Mouse (Mus musculus): ENCODE data around the gene C1qtnf2. TPM values are rescaled to one million over a fixed set of nuclear protein-coding genes. Genes with fewer than 3 reads are reported as not detected.
A peak's percentile ranks its signal among the peaks of the same experiment; 100 is the strongest.

The C1qtnf2 gene
- total RNA-seq, 2 experiments from 2014 or later = 1.0 to 1.9 TPM

DNA sequence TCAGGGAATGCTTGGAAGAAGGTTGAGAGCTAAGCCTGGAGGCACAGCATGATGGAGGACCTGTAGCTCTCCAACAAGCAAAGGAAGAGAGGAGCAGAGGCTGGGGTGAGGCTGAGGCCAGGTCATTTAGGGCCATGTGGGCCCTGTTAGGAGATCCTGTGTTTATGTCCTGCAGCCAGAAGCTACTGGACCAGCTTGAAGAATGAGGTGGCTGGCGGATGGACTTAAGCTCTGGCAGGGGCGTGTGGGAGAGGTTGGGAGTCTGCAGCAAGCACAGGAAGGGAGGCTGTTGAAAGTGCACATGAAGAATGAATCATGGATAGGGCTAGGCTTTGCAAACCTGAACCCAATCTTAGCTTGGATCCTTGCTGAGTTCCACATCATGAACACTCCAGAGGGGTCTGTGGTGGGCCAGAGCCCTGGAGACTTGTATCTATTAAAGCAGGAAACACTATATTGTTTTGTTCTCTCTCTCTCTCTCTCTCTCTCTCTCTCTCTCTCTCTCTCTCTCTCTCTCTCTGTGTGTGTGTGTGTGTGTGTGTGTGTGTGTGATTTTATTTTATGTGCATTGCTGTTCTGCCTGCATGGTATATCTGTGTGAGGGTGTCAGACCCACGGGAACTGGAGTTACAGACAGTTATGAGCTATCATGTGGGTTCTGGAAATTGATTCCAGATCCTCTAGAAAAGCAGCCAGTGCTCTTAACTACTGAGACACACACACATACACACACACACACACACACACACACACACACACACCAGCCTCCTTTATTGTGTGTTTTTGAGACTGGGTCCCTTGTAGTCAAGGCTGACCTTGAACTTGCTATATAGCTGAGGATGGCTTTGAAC is 7.8 kb downstream of the C1qtnf2 start:
- no peak for DNase-seq (ENCODE audit: extremely low spot score in 1 of 2, low spot score in 1 of 2)

DNA sequence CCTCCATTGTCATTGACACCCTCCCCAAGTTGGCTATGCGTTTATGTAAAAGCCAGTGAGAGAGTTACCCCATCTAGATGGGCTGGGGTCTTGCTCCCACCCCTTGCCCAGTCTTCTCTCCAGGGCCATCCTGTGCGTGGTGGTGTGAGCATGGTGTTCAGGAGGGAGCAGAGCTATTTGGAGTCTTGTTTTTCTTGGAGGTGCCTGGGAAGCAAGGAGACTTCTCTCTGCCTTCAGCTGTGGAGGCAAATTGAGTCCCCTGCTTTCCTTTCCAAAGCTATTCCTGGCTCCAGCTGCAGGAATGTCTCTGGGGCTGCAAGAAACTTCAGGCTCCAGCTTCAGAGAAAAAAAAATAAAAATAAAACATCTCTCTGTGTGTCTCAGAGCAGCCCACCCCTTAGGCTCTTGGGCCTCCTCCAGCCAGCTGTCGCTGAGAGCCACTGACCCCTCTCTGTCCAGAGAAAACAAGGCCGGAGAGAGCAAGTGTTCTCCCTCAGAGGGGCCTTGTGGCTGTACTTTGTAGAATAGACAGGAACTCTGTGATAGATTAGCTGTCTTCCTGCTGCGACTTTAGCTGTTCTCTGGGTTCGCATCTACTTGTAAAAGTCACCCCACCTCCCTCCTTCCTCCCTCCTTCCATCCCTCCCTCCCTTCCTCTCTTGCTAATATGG is 9.2 kb downstream of the C1qtnf2 start:
- no peak for DNase-seq (ENCODE audit: extremely low spot score in 1 of 2, low spot score in 1 of 2)

DNA sequence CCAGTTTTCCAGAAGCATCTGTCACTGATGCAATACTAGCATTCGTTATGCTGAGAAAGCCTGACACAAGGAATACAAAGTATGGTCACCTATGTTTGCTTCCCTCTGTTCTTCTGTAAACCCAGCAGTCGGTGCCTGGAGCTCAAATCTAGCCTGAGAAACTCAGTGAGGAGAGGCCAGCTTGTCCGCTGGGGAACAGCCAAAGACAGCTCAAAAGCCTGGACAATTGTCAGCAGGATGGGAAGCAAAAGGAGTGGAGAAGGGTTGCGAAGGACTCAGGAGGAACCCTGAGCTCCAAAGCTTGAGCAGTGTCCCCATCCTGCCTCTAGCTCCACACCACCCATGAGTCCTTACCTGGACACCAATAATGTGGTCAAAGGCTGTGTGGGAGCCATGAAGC is 10.0 kb downstream of the C1qtnf2 start:
- no peak for DNase-seq (ENCODE audit: extremely low spot score in 1 of 2, low spot score in 1 of 2)

DNA sequence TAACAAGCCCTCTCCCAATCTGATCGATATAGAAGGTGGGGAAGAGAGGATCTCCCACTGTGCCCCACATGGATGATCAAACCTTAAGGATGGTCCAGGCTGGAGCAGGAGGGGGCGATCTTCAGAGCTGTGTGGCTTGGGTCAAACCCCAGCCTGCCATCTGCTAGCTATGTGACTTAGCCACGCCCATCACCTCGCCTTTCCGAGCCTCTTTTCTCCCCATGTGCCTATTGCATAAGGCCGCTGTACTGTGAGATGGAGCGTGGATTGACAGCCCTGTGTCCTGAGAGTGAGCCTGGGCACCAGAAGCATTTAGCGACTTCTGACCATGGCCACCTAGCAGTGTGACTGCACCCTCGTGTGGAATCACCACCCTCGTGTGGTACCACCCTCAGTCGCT is 10.6 kb downstream of the C1qtnf2 start:
- DNase-seq (ENCODE audit: extremely low spot score in 1 of 2, low spot score in 1 of 2) = no peak

DNA sequence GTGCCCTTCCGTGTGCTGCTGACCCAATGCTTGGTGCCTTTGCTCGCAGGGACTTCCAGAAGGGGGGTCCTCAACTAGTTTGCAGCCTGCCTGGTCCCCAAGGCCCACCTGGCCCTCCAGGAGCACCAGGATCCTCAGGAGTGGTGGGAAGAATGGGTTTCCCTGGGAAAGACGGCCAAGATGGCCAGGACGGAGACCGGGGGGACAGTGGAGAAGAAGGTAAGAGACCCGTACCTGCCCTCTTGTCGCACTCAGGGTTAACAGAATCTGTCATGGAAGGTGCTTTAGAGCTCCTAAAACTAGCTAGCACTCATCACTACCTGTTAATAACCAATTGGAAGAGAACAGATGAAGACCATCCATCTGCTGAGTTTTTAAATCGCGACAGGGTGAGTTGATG is 11.8 kb downstream of the C1qtnf2 start:
- DNase-seq (ENCODE audit: extremely low spot score in 1 of 2, low spot score in 1 of 2) = no peak

DNA sequence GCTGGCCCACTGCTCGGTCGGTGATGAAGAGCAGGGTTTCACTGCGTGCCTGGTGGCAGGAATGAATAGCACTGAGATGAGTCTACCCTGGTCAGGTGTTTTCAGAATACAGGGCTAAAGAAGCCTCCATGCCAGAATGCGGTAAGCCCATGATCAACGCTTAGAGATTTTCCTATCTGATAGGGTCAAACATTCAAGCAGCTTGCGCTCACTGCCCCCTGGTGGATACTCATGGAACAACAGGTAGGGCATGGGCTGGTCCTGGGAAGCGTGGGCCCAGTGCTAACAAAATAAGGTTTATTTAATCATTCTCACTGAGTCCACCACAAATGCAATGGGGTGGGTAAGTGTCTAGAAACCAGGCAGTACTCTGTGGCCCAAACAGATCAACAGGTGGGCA is 18.6 kb downstream of the C1qtnf2 start:
- DNase-seq (ENCODE audit: extremely low spot score in 1 of 2, low spot score in 1 of 2) = peak; percentile 67 to 91

DNA sequence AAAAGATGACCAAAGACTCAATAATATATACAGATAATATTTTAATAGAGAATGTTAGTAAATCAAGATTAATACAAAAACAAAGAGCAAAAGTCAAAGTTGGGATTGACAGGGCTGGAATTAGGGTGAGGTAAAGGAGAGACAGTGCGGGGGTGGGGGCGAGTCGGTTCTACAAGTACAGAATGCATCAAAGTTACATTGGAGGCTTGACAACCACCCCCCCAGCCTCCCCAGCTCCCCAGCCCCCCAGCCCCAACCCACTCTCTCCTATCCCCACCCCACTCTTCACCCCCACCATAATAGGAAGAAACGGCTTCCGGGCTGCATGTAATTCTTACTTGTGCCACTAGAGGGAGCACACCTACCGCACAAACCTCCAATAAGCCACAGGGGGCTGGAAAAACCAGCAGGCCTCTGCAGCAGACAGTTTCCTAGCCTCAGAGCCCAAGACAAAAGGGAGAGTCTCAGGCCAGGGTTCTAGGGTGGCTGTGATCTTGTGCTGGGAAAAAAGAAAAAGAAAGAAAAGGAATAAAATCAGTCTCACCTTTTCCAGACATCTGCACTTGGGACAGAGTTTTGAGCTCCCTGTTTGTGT is 19.8 kb downstream of the C1qtnf2 start:
- peak; percentile 71 to 85 for DNase-seq (ENCODE audit: extremely low spot score in 1 of 2, low spot score in 1 of 2)

DNA sequence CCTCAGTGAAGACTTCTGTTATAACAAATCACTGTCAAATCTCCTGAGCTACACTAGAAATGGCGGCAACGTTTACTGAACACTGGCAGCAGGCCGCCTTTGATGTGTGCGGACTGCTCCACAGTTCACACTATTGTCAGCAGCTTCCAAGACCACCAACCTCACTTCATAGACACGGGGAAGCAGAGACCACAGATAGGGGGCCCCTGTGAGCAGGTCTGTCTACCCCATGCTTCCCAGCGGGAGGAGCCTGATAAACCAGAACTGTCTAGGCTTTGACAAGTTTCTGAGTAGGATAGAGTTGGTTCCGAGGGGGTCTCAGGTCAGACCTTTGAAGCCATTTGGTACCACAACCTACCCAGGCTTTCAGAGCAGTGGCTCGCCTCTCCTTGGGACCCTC is 21.0 kb downstream of the C1qtnf2 start:
- no peak for DNase-seq (ENCODE audit: extremely low spot score in 1 of 2, low spot score in 1 of 2)

DNA sequence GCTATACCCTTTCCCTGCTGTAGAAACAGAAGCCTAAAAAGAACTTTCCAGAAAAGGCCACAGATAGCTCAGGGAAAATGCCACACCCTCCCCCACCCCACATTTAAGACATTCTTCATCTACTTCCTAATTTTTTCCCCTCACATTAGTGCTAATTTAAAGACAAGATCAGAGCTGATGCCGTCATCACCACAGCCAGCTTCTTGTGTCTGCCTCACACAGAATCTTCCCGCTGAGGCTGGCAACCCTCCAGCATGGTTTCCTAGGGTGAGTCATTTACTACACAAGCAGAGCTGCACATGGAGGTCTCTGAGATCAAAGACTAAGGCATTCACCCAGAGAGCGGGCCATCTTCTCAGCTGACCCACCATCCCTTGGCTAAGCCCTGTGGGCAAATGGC is 21.5 kb downstream of the C1qtnf2 start:
- peak in 1 of 2 experiments; percentile 35 for DNase-seq (ENCODE audit: extremely low spot score in 1 of 2, low spot score in 1 of 2)

DNA sequence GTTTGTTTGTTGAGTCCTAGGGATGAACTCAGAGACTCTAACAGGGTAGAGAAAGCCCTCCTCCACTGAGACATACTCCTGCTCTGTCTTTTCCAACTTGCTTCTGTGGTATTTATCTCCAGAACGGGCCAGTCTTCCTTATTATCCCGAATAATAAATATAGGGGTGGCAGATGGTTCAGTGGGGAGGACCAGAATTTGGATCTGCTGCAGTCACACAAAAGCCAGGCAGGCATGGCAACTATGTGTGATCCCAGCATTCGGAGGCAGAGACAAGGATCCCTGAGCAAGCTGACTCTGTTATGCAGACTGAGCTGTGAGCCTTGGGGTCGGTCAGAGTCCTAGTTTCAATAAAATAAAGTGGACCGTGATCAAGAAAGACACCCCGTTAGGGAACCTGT is 27.2 kb downstream of the C1qtnf2 start:
- DNase-seq (ENCODE audit: extremely low spot score in 1 of 2, low spot score in 1 of 2) = no peak

DNA sequence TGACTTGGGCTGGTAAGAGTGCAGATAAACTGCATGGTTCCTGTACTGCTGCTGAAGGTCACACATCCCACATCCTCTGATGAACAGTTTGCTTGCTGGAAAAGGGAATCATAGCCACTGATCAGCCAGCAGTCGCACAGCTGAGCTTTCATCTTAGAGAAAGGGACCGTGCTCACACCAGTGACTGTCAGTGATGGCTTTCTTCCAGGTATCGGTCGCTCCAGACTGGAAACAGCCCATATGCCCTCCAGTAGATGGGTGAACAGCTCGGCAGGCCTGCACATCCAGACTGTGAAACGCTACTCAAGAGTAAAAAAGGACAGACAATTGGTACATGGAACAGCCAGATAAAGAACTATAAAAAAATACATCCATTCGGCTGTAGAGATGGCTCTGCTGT is 31.1 kb downstream of the C1qtnf2 start:
- DNase-seq (ENCODE audit: extremely low spot score in 1 of 2, low spot score in 1 of 2) = no peak

DNA sequence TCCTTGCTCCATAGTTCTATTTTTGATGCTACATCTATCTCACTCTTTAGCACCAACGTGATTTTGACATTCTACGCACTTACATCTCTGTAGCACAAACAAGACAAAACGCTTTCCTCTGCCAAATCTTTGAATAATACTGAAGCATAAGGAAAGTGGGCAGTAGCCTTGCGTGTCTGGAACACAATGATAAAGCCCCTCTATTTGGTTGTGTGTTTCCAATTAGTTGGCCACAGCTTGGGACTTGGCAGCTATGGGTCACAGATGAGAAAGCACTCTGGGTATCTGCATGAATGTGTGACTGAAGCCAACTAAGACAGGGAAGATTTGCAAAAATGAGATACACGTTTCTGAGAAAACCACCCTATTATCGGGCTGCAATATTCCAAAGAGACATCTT is 33.9 kb downstream of the C1qtnf2 start:
- no peak for DNase-seq (ENCODE audit: extremely low spot score in 1 of 2, low spot score in 1 of 2)

DNA sequence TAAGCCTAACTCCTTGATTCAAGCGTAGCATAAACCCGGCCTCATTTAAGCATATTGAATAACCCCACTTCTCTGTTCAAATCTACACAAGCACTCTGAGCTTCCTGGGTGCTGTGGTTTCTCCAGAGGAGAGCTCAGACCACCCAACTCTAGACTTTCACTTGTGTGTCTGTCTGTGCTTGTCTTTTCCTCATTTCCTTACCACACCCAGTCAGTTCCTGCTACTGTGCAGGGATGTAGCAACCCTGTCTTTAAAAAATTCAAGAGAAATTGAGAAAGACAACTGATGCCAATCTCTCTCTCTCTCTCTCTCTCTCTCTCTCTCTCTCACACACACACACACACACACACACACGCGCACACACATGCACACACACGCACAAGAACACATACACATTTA is 35.8 kb downstream of the C1qtnf2 start:
- DNase-seq (ENCODE audit: extremely low spot score in 1 of 2, low spot score in 1 of 2) = no peak

DNA sequence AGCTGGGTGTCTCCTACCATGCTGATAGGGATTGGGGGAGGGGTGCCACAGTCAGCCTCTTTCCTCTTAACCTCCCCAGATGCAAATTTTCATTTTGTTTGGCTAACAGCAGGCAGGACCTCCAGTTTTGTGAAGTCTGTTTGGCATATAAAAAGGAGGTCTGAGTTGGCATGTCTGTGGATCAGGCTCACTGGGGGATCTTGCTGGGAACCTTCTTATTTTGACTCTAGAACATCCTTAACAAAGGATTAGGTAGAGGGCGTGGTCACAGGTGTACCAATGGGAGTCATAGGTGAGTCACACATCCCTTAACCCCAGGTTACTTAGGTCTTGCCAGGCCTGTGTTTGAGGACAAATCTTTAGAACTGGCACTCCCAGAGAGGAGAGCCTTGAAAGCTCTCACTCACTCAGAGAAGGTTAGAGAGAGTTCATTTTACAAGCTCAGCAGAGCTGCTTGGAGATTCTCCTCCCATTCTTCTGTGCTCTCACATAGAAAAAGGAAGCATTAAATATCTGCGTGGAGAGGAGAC is 38.6 kb downstream of the C1qtnf2 start:
- no peak for DNase-seq (ENCODE audit: extremely low spot score in 1 of 2, low spot score in 1 of 2)

DNA sequence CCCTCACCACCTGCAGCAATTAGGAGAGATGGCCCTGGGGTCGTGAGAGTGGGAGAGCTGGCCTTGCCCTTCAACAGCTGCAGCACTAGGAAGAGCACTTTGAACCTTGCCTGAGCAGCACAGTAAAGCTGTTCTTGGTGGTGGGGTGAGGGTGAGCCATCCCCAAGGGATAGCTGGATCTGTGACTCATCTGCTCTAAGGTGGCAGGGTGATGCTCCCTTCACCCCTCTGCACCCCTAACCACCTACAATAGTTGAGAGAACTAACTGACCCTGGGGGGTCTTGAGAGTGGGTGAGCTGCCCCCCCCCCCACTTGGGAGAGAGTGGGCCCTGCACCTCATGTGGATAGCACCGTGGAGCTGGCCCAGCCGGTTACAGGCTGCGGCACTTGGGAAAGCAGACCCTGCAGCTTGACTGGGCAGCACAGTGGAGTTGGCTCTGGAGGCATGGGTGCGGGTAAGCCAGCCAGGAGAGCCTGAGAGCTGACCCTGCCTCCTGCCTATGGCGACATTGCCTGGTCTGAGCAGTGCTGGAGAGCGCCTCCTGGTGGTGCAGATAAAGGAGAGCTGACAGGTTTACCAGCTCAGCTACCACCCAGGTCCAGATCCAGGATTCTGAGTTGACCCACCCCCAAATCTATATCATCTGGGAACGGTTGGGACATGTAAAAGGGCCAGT is 42.4 kb downstream of the C1qtnf2 start:
- peak in 1 of 2 experiments; percentile 51 for DNase-seq (ENCODE audit: extremely low spot score in 1 of 2, low spot score in 1 of 2)

DNA sequence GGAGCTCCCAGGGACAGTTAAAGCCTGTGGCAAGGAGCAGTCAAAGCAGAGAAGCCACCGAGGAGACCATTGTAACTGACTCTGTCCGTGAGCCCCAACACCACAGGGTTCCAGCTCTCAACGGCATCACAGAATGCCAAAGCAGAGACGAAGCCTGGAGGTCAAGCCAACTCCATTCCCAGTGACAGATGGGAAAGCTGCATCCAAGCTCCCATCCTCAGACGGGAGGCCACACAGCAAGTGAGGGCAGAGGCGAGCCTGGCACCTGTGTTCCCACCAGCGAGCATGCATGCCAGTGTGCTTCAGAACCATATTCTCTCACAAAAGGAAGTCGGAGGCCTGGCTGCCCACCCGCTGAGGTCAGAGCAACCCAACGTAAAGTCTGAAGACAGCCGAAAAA is 43.6 kb downstream of the C1qtnf2 start:
- DNase-seq (ENCODE audit: extremely low spot score in 1 of 2, low spot score in 1 of 2) = no peak

DNA sequence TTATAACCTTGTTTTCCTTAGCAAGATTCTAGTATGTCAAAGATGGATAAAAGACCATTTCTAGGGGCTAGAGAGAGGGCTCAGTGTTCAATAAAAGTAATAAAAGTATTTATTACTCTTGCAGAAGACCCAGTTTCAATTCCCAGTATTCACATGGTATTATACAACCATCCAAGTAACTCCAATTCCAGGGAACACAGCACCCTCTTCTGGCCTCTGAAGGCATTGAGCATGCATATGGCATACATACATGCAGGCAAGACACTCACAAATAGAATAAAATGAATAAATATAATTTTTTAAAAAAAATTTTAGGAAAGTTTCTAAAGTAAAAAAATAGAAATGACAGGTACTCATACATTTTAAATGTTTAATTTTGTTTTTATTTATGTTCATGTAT is 44.0 kb downstream of the C1qtnf2 start:
- DNase-seq (ENCODE audit: extremely low spot score in 1 of 2, low spot score in 1 of 2) = no peak

DNA sequence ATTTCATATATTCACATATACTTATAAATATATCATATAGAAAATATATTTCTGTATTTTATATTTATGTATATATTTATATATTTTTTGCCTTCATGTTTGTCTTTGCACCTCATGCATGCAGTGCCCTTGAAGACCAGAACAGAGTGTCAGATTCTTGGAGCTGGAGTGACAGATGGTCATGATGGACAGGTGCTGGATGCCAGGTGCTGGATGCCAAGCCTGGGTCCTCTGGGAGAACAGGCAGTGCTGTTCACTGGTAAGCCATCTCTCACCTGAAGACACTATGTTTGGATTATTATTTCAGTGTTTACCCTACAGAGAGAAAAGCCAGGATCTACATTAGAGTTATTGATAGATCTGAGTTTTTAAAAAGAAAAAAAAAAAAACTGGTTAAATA is 44.7 kb downstream of the C1qtnf2 start:
- DNase-seq (ENCODE audit: extremely low spot score in 1 of 2, low spot score in 1 of 2) = no peak

DNA sequence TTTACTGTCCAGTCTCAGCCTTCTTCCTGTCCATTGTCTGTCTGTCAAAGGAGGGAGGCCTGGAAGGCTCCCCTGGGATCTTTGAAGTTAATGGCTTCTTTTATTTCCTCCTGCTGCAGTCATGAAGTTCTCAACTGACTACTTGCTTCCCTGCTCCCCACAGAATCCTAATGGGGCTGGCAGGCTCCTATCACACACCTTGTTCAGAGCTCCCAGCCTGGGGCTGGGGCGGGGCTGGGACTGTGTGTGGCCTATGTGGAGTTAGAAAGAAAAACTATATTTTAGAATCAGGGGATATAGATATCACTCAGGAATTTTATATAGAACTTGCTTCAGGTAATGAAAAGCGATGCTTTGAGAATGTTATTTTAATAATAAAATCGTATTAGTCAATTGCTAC is 46.4 kb downstream of the C1qtnf2 start:
- DNase-seq (ENCODE audit: extremely low spot score in 1 of 2, low spot score in 1 of 2) = no peak

DNA sequence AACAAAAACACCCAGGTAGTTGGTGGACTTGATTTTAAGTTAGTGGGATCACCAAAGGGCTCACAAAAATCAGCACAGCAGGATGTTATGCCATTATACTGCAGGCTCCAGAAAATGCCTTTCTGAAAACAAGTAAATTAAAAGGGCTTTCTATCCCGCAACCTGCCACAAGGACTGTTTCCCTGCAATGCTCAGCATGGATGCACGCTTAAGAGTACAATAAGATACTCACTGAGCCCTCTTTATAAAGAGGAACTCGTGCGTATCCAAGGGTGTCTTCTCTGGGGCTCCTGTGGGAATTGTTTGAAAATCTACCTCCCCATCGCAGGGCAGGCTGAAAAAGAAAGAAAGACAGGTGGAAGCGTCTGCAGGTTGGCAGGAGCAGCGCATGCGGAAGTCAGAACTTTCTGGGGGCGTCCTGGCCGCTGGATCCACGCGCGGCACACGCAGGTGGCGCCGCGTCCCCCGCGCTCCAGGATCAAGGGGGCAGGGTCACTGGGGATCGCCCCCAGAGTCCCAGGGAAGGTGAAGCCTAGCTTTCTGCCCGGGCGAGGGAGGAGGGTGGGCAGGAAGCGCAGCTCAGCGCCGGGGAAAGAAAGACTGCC is 54.1 kb downstream of the C1qtnf2 start:
- DNase-seq (ENCODE audit: extremely low spot score in 1 of 2, low spot score in 1 of 2) = peak in 1 of 2 experiments; percentile 61

Measured in layer of hippocampus, postnatal 25 days (tissue).